Mouse (Mus musculus): ENCODE measurements around the gene Zfyve1.

The Zfyve1 gene

GRCm38 (mm10) chr12:83523056-83523455 is 74.0 kb downstream of the Zfyve1 start:
- no peak for DNase-seq (ENCODE audit: low read depth, low spot score)

- DNase-seq (ENCODE audit: low read depth, low spot score): no peak
Measured at GRCm38 (mm10) chr12:83521083-83521482, 75.9 kb downstream of the Zfyve1 start.

- peak; percentile 90 for DNase-seq (ENCODE audit: low read depth, low spot score)
Measured at GRCm38 (mm10) chr12:83520311-83520890, 76.6 kb downstream of the Zfyve1 start, which contains the start of gene Dcaf4. Dcaf4 (plus strand) TSS chr12:83520466.

GRCm38 (mm10) chr12:83517580-83517979 is 79.4 kb downstream of the Zfyve1 start:
- no peak for DNase-seq (ENCODE audit: low read depth, low spot score)

- no peak for DNase-seq (ENCODE audit: low read depth, low spot score)
Measured at GRCm38 (mm10) chr12:83514216-83514615, 82.8 kb downstream of the Zfyve1 start.

DNA sequence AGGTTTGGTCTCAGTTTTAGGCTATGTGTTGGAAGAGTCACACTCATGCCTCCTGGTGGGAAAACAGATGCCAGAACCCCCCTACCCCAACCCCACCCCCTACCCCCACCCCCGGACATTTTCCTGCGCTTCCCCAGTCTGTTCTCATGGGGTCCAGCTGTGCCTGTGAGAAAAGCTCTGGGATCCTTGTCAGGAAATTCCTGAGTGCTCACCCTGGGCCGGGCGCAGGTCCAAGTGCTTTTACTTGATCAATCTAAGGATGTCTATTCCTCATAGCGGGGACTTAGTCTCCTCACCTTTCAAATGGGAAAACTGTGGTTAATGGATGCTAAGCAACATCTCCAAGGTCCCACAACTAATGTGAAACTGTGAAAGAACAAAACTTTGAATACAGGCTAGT is 83.8 kb downstream of the Zfyve1 start:
- no peak for DNase-seq (ENCODE audit: low read depth, low spot score)

GRCm38 (mm10) chr12:83512783-83513182 is 84.2 kb downstream of the Zfyve1 start:
- no peak for DNase-seq (ENCODE audit: low read depth, low spot score)

DNA sequence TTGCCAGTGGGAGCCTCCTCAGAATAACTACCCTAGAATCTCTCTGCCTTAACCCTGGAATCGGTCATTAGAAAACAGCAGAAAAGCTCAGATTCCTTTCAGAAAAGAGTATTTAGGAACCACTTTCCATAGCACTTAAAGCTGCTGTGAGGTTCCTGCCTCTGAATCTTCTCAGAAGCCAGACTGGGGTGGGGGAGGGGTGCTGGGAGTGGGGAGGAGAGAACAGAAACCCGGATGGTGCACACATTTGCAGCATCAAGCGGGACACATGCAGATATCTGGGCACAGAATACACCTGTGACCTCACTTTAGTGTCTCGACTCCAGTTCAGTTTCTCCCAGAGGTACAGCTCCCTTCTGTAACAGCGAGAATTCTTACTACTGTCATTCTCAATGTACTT is 86.4 kb downstream of the Zfyve1 start:
- DNase-seq (ENCODE audit: low read depth, low spot score): no peak

DNA sequence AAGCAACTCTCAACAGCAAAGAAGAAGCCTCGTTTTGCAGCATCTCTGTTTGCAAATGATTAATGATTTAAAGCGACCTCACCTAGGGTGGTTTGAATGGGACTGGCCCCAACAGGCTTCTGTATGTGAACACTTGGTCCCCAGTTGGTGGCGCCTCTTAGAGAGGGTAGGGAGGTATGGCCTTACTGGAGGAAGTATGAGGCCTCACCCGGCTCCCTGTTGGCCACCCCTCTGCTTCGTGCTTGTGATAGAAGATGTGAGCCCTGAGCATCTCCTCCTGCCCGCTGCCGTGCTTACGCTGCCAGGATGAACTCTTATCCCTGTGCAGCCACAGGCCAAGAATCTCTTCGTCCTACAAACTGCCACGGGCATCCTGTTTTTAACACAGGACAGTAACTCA is 90.5 kb downstream of the Zfyve1 start:
- no peak for DNase-seq (ENCODE audit: low read depth, low spot score)

GRCm38 (mm10) chr12:83502190-83502589 is 94.8 kb downstream of the Zfyve1 start:
- no peak for DNase-seq (ENCODE audit: low read depth, low spot score)

DNA sequence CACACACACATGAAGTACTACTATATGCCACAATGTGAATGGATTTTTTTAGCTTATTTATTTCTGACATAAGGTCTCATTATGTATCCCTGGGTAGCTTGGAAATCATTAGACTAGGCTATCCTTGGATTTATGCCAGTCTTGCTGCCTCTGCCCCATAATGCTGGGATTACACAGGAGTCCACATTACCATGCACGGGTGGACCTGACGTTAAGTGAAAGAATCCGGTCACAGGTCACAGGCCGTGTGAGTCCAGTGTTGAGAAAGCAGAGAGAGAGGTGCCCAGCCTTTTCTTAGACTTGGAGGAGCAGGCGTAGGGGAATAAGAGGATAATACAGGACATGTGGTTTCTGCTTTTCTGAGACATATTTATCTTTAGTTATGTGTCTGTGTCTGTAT is 97.8 kb downstream of the Zfyve1 start:
- DNase-seq (ENCODE audit: low read depth, low spot score): no peak

- DNase-seq (ENCODE audit: low read depth, low spot score): no peak
Measured at GRCm38 (mm10) chr12:83497959-83498358, 99.1 kb downstream of the Zfyve1 start.

GRCm38 (mm10) chr12:83496736-83497135 is 100.3 kb downstream of the Zfyve1 start:
- DNase-seq (ENCODE audit: low read depth, low spot score): no peak
